Comparison of ENCODE assay signal across 13 mouse cellular contexts in the genomic region with DNA sequence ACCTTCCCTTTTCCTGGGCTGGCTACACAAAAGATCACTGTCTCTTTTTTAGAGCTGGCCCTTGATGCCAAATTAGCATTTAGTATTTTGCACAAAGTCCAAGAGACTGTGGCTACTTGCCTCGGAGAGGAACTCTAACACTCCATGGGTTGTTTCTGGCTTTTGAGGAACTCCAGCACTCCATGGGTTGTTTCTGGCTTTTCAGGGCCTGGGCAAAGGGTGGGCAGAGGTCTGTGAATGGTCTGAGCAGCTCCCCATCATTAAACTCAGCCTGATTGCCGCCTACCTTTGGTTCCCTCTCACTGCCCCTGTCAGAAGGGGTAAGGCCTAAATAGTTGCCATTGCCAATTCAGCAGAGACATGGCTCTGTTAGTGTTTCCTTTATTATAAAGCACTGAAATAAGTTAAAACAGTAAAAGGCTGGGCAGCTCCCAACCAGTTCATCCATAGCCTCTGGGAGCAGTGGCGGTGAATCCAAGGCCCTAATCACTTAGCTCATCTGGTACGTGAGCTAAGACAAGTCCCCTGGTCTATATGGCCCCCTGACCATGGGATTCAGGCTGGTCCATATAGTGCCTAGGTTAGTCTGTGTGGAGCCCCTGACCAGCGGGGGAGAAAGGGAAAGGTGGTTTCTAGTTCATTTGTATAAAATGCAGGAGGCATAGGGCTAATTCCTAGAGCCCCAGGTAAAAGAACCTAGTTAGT.
"Had no signal": no experiment of that assay in that cellular context is flagged by ENCODE, and none has a peak within 500 bp of the region (broad histone marks: within the 10 kb centered on the region; RNA-seq: fewer than 3 reads in every experiment).

No protein-coding gene starts in this region.

- H3K4me2 ChIP-seq: liver, embryonic 11.5 days; liver, embryonic 15.5 days; neural tube, embryonic 13.5 days; stomach, embryonic 15.5 days had no signal

- H3K27me3 ChIP-seq: liver, embryonic 15.5 days; neural tube, embryonic 13.5 days; stomach, embryonic 15.5 days had no signal

- ATAC-seq: lung, postnatal 0 days; midbrain, embryonic 16.5 days had no signal

- H3K27ac ChIP-seq: left cerebral cortex, adult 2 months; limb, embryonic 10.5 days; liver, embryonic 15.5 days; midbrain, embryonic 10.5 days; neural tube, embryonic 13.5 days; stomach, embryonic 15.5 days had no signal

- H3K9me3 ChIP-seq: liver, embryonic 15.5 days; stomach, embryonic 15.5 days had no signal

- H3K4me3 ChIP-seq: left cerebral cortex, adult 2 months; limb, embryonic 10.5 days; liver, embryonic 15.5 days; stomach, embryonic 15.5 days had no signal

- H3K9ac ChIP-seq: liver, embryonic 15.5 days; neural tube, embryonic 13.5 days; stomach, embryonic 15.5 days had no signal

- DNase-seq: kidney, postnatal 4 days; lung, adult 2 months; lung, postnatal 4 days; right cerebral cortex, postnatal 14 days had no signal
